Mouse (Mus musculus) ES-E14 (cell line): ENCODE data around the gene Ksr2. TPM values are rescaled to one million over a fixed set of nuclear protein-coding genes. Genes with fewer than 3 reads are reported as not detected.

ENCODE experiments used
- DNase-seq: peaks from one replicate; pipeline ENCODE4 v3.0.0-alpha.2; 2013; ENCODE audit warnings: low read depth, low spot score
- H3K27ac ChIP-seq: 2 replicates; pipeline ENCODE4 v1.5.1; 2012; ENCODE audit warnings: low read depth, mild to moderate bottlenecking, low read length, moderate library complexity, mixed read lengths; ENCODE audit not compliant: poor library complexity, insufficient read depth, severe bottlenecking
- H3K36me3 ChIP-seq: 2 replicates; pipeline ENCODE4 v1.6.1; 2012; ENCODE audit warnings: mild to moderate bottlenecking, low read length, moderate library complexity, mixed read lengths; ENCODE audit not compliant: control insufficient read depth, poor library complexity, insufficient read depth, severe bottlenecking
- H3K4me1 ChIP-seq, 2 experiments: fragments of 150-350 bp in 1 of 2; sonication (generic) in 1 of 2; 2 replicates each; pipeline ENCODE4 v1.6.1; 2012; ENCODE audit warnings: low read length in 2 of 2, mild to moderate bottlenecking in 1 of 2, mixed read lengths in 1 of 2; ENCODE audit not compliant: control insufficient read depth in 2 of 2, insufficient read depth in 2 of 2, poor library complexity in 1 of 2
- H3K4me3 ChIP-seq, 2 experiments: fragments of 150-350 bp in 1 of 2; sonication (generic) in 1 of 2; 2 replicates each; pipeline ENCODE4 v1.5.1; 2012; ENCODE audit warnings: low read length in 2 of 2, low read depth in 1 of 2, mild to moderate bottlenecking in 1 of 2, mixed read lengths in 1 of 2; ENCODE audit not compliant: insufficient read depth in 1 of 2, poor library complexity in 1 of 2, severe bottlenecking in 1 of 2
- H3K9ac ChIP-seq: 2 replicates; pipeline ENCODE4 v1.6.1; 2012; ENCODE audit warnings: low read depth, mild to moderate bottlenecking, low read length, mixed read lengths; ENCODE audit not compliant: poor library complexity, insufficient read depth, severe bottlenecking
- H3K9me3 ChIP-seq: fragments of 150-350 bp; sonication (generic); 2 replicates; pipeline ENCODE4 v1.6.1; 2012; ENCODE audit warnings: low read depth, mild to moderate bottlenecking, low read length; ENCODE audit not compliant: control insufficient read depth, insufficient read depth
- CHD2 ChIP-seq: IDR thresholded peaks from 2 replicates; pipeline ENCODE4 v1.6.1; 2014; ENCODE audit warnings: mild to moderate bottlenecking, low read depth, low read length, inconsistent platforms
- HCFC1 ChIP-seq: IDR thresholded peaks from 2 replicates; pipeline ENCODE4 v1.6.1; 2012; ENCODE audit warnings: low read length, inconsistent platforms, borderline replicate concordance; ENCODE audit not compliant: insufficient read depth
- MAFK ChIP-seq: IDR thresholded peaks from 2 replicates; pipeline ENCODE4 v1.6.1; 2014; ENCODE audit warnings: mild to moderate bottlenecking, low read depth, low read length, inconsistent platforms; ENCODE audit not compliant: insufficient read depth
- ZC3H11A ChIP-seq: IDR thresholded peaks from 2 replicates; pipeline ENCODE4 v1.6.1; 2012; ENCODE audit warnings: low read depth, mild to moderate bottlenecking, inconsistent platforms, low read length, borderline replicate concordance
- ZNF384 ChIP-seq: IDR thresholded peaks from 2 replicates; pipeline ENCODE4 v1.6.1; 2012; ENCODE audit warnings: low read depth, low read length, inconsistent platforms
- in situ Hi-C, 2 experiments: fragments of 600-800 bp; cut with MboI; formaldehyde crosslinking; loops; one replicate each; pipeline ENCODE4 v1.15.1; 2025; ENCODE audit warnings: low sequenced_read_pairs in 2 of 2, inconsistent platforms in 1 of 2; ENCODE audit not compliant: unreplicated experiment in 2 of 2
- total RNA-seq: library from RNA; depleted of rRNA; stranded (reverse); fragments of 300-350 nt; gene quantifications from 2 replicates; pipeline ENCODE4 v1.2.3, GENCODE M21; 2012

The Ksr2 gene
- total RNA-seq, 1 experiment, result 0.67 TPM

DNA sequence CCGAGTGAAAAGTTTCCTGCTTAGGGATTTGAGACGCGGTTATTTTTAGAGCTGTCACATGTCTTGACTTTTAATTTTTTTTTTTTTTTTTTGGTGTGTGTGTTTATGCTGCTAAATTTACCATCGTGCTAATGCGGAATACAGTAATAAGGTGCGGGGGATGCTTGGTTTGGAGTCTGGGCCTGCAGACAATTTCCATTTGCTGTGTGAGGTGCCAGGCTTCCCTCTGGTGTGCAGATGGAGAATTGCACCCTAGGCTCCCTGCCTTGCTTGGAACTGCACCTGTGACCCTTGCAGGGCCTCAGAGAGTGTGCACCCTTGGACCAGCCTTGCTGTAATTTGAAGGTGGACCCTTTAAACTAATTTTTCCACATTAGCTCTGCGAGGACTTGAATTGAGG lies 80.1 kb downstream of the Ksr2 start:
- TF ChIP-seq MAFK, result no peak
- peak; percentile 53; the same call in 1 of the 2 replicates for TF ChIP-seq ZC3H11A
- no peak overlapping the region for H3K4me3 ChIP-seq
- no peak overlapping the region for H3K9ac ChIP-seq
- H3K27ac ChIP-seq, result no peak overlapping the region
- DNase-seq, result no peak
- peaks cover 0 to 4% of the 10 kb centered on the region in 2 experiments; a peak in 1 of 4 replicates for H3K4me1 ChIP-seq
- in situ Hi-C loops, result no loop called here
- H3K36me3 ChIP-seq, result no peaks in the 10 kb centered on the region
- no peaks in the 10 kb centered on the region for H3K9me3 ChIP-seq

DNA sequence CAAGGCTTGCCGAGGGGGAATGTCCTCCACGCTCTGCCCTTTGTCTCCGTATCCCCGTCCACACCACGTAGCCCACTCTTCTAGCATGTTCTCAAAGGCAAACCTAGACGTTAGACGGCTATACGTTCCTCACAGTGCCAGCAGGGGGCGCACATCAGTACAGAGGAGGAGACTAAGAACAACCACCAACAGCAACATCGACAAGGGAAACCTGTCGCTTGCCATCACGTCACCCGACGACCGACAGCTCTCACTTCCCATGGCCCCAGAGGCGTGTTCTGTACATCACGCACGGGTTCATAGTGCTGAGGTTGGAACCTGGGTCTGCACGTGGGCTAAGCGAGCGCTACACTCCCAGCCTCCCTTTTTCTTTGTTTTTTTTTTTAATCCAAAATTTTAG lies 83.3 kb downstream of the Ksr2 start:
- no peak for TF ChIP-seq HCFC1
- no peak for TF ChIP-seq ZC3H11A
- no peak for TF ChIP-seq CHD2
- TF ChIP-seq ZNF384, result no peak
- no peak for TF ChIP-seq MAFK
- DNase-seq, result peak; percentile 91
- in situ Hi-C loops, result no loop called here
- Histone ChIP-seq H3K9me3 (no peaks in the 10 kb centered on the region), H3K27ac (no peak overlapping the region), H3K4me1 (peaks cover 0 to 4% of the 10 kb centered on the region in 2 experiments; a peak in 1 of 4 replicates), H3K4me3 (0 out of 4 replicates have a peak overlapping the region, but pooled peaks of 1 of the 2 experiments have one; percentile 23), H3K9ac (no peak overlapping the region), H3K36me3 (no peaks in the 10 kb centered on the region)

DNA sequence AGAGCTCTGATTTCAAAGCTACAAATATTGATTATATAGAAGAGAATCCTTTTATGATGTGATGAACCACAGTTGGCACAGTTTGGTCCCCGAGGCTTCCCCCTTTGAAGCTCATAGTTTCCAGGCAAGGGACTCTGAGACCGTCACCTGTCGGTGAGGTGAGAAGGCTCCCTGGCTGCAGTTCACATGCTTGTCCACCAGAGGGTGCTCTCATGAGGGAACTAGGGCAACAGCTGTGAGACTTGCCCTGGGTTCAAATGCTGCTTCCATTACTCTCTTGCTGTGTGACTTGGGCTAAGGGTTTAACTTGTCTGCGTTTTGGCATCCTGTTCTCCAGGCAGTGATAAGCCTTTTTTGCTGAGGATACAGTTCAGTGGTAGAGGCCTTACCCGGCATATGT lies 88.8 kb downstream of the Ksr2 start:
- Histone ChIP-seq H3K9ac (no peak overlapping the region), H3K4me3 (no peak overlapping the region), H3K36me3 (no peaks in the 10 kb centered on the region), H3K9me3 (no peaks in the 10 kb centered on the region), H3K27ac (no peak overlapping the region), H3K4me1 (no peaks in the 10 kb centered on the region)
- no peak for DNase-seq
- in situ Hi-C loops, result loop anchor here in 1 of 2 experiments (25.0 kb wide), 1 partner anchor 435 kb away; no protein-coding TSS in a partner anchor
- TF ChIP-seq ZC3H11A, result no peak
- no peak for TF ChIP-seq HCFC1
- TF ChIP-seq MAFK, result no peak
- no peak for TF ChIP-seq CHD2
- no peak for TF ChIP-seq ZNF384

DNA sequence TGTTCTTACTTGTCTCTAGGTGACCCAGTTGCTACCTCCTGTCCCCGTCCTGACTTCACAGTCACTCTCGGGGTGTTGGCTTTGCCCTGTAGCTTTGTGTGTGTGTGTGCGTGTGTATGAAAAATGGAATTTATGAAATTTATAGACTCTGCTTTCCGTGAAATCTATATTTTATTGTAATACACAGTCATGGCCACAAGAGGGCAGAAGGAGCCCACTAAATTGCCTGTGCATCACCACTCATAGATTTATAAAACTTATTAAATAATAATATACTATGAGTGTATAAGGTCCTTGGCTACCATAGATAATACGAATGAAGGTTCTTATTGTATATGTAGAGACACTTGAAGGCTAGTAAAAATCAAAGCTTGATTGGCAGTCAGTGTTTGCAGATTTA lies 90.6 kb downstream of the Ksr2 start:
- no peak overlapping the region for H3K4me3 ChIP-seq
- H3K9ac ChIP-seq, result no peak overlapping the region
- in situ Hi-C loops, result loop anchor here in 1 of 2 experiments (25.0 kb wide), 1 partner anchor 433 kb away; no protein-coding TSS in a partner anchor
- H3K36me3 ChIP-seq, result no peaks in the 10 kb centered on the region
- no peak for DNase-seq
- no peaks in the 10 kb centered on the region for H3K4me1 ChIP-seq
- H3K27ac ChIP-seq, result no peak overlapping the region
- H3K9me3 ChIP-seq, result no peaks in the 10 kb centered on the region
- TF ChIP-seq ZC3H11A, result no peak
- TF ChIP-seq ZNF384, result no peak
- no peak for TF ChIP-seq CHD2
- no peak for TF ChIP-seq HCFC1
- no peak for TF ChIP-seq MAFK

DNA sequence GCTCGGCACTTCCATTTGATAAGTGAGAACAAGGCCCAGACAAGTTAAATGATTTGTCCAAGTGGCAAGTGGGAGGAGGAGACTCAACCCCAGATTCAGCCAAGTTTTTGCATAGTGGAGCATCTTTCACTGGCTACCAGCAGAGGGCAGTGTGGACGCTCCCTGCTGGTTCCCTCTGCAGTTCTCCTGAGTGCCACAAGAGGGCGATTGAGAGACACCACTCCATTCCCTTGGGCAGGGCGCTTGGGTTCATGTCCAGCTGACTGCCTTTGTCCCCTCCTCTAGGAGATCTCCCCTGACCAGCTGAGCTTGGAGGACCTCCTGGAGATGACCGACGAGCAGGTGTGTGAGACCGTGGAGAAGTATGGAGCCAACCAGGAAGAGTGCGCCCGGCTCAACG lies 91.4 kb downstream of the Ksr2 start:
- Histone ChIP-seq H3K4me1 (peaks cover 0 to 3% of the 10 kb centered on the region in 2 experiments; a peak in 1 of 4 replicates), H3K27ac (no peak overlapping the region), H3K9ac (no peak overlapping the region), H3K4me3 (no peak overlapping the region), H3K36me3 (no peaks in the 10 kb centered on the region), H3K9me3 (no peaks in the 10 kb centered on the region)
- DNase-seq, result no peak
- in situ Hi-C loops, result loop anchor here (5.0 to 25.0 kb wide), 2 partner anchors 427 to 432 kb away; no protein-coding TSS in a partner anchor
- TF ChIP-seq HCFC1 (peak; percentile 66; the same call in 1 of the 2 replicates), ZNF384 (no peak), CHD2 (no peak), MAFK (no peak)
